Mouse (Mus musculus) embryo, embryonic 10 days (tissue): ENCODE results near the gene Tefm.
A peak's percentile ranks its signal among the peaks of the same experiment; 100 is the strongest.

Experiments
- DNase-seq: peaks from one replicate; pipeline ENCODE4 v3.0.0-alpha.2; 2015; ENCODE audit warnings: low spot score

The Tefm gene

GRCm38 (mm10) chr11:80090555-80091164, 51.3 kb downstream of the Tefm start:
- no peak for DNase-seq

GRCm38 (mm10) chr11:80089817-80090214, 52.2 kb downstream of the Tefm start:
- no peak for DNase-seq

- peak; percentile 96 for DNase-seq
Measured at GRCm38 (mm10) chr11:80088917-80089816, 52.8 kb downstream of the Tefm start, which contains the start of gene Atad5. TSS of gene Atad5 (plus strand) at chr11:80089400.

- peak; percentile 92 for DNase-seq
Measured at GRCm38 (mm10) chr11:80086844-80087243, 55.1 kb downstream of the Tefm start.
